Mouse (Mus musculus): ENCODE measurements around the gene Htr1d. TPM values are rescaled to one million over a fixed set of nuclear protein-coding genes. Genes with fewer than 3 reads are reported as not detected.
A peak's percentile ranks its signal among the peaks of the same experiment; 100 is the strongest.

The Htr1d gene
- polyA plus RNA-seq, 1 experiment from 2014 or later, result 0.16 TPM

DNA sequence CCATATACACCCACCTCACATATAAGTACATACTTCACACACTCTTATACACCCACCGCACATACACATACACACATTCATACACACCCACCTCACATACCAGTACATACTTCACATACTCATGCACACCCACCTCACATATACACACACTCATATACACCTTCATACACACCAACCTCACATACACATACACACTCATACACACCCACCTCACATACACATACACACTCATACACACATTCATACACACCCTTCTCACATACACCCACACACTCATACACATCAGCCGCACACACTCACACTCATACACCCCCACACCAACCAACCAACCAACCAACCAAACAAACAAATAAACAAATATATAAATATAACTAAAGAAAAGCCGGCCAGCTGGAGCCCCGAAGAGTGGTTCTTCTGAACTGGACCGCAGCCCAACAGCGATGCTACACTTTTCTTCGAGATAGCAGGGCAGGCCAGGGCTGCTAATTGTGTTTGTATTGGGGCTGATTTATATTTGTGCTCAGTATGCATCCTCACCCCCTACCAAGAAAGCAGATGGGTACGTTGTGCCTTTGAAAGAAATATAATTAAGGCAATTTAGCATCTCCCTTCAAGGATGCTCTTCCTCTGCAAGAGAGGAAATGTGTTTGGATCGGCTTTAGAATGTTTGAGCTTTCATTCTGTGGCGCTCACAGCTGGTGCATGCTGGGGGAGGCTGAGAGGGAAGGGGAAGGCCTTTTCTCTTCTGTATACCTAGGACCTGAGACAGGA lies 11.1 kb upstream of the Htr1d start:
- H3K4me3 ChIP-seq (ENCODE audit: low read depth, low read length), result no peak overlapping the region
- 63% methylated on average over 10 of the region's 10 CpGs for WGBS
- H3K27ac ChIP-seq (ENCODE audit: low read depth, low read length), result no peak overlapping the region
- no peaks in the 10 kb centered on the region for H3K36me3 ChIP-seq (ENCODE audit: control insufficient read depth, insufficient read depth)
- no peaks in the 10 kb centered on the region for H3K9me3 ChIP-seq (ENCODE audit: control insufficient read depth)
- no peaks in the 10 kb centered on the region for H3K4me1 ChIP-seq (replicated peaks; ENCODE audit: control insufficient read depth, insufficient read depth, low read length)
- H3K9ac ChIP-seq (ENCODE audit: low read depth, low read length), result no peak overlapping the region
- no peak overlapping the region for H3K4me2 ChIP-seq (replicated peaks; ENCODE audit: low read depth)
- no peak for TF ChIP-seq CTCF (IDR thresholded peaks at IDR 0.05; ENCODE audit: low read depth)
- ATAC-seq, result no peak
- H3K27me3 ChIP-seq (replicated peaks; ENCODE audit: control insufficient read depth, insufficient read depth, low read length), result no peaks in the 10 kb centered on the region

GRCm38 (mm10) chr4:136415477-136415876 lies 7.8 kb upstream of the Htr1d start:
- Histone ChIP-seq H3K9ac (ENCODE audit: low read depth, low read length) (no peak overlapping the region), H3K9me3 (ENCODE audit: control insufficient read depth) (no peaks in the 10 kb centered on the region), H3K4me2 (replicated peaks; ENCODE audit: low read depth) (no peak overlapping the region), H3K27me3 (replicated peaks; ENCODE audit: control insufficient read depth, insufficient read depth, low read length) (no peaks in the 10 kb centered on the region), H3K4me1 (replicated peaks; ENCODE audit: control insufficient read depth, insufficient read depth, low read length) (no peaks in the 10 kb centered on the region), H3K36me3 (ENCODE audit: control insufficient read depth, insufficient read depth) (no peaks in the 10 kb centered on the region), H3K4me3 (ENCODE audit: low read depth, low read length) (no peak overlapping the region), H3K27ac (ENCODE audit: low read depth, low read length) (no peak overlapping the region)
- no peak for ATAC-seq
- WGBS, result 80% methylated on average over 9 of the region's 9 CpGs
- no peak for TF ChIP-seq CTCF (IDR thresholded peaks at IDR 0.05; ENCODE audit: low read depth)

GRCm38 (mm10) chr4:136418962-136419361 lies 4.4 kb upstream of the Htr1d start:
- Histone ChIP-seq H3K36me3 (ENCODE audit: control insufficient read depth, insufficient read depth) (no peaks in the 10 kb centered on the region), H3K4me2 (replicated peaks; ENCODE audit: low read depth) (no peak overlapping the region), H3K9ac (ENCODE audit: low read depth, low read length) (no peak overlapping the region), H3K27me3 (replicated peaks; ENCODE audit: control insufficient read depth, insufficient read depth, low read length) (no peaks in the 10 kb centered on the region), H3K4me3 (ENCODE audit: low read depth, low read length) (no peak overlapping the region), H3K4me1 (replicated peaks; ENCODE audit: control insufficient read depth, insufficient read depth, low read length) (no peaks in the 10 kb centered on the region), H3K27ac (ENCODE audit: low read depth, low read length) (no peak overlapping the region), H3K9me3 (ENCODE audit: control insufficient read depth) (no peaks in the 10 kb centered on the region)
- no peak for TF ChIP-seq CTCF (IDR thresholded peaks at IDR 0.05; ENCODE audit: low read depth)
- ATAC-seq, result no peak
- WGBS, result 22% methylated on average over 11 of the region's 11 CpGs

GRCm38 (mm10) chr4:136419386-136419785 lies 3.9 kb upstream of the Htr1d start:
- Histone ChIP-seq H3K9ac (ENCODE audit: low read depth, low read length) (no peak overlapping the region), H3K27me3 (replicated peaks; ENCODE audit: control insufficient read depth, insufficient read depth, low read length) (peaks cover 3% of the 10 kb centered on the region; the same call in 1 of the 2 replicates), H3K4me3 (ENCODE audit: low read depth, low read length) (no peak overlapping the region), H3K9me3 (ENCODE audit: control insufficient read depth) (no peaks in the 10 kb centered on the region), H3K27ac (ENCODE audit: low read depth, low read length) (no peak overlapping the region), H3K4me1 (replicated peaks; ENCODE audit: control insufficient read depth, insufficient read depth, low read length) (no peaks in the 10 kb centered on the region; the same call in 1 of the 2 replicates), H3K36me3 (ENCODE audit: control insufficient read depth, insufficient read depth) (no peaks in the 10 kb centered on the region), H3K4me2 (replicated peaks; ENCODE audit: low read depth) (no peak overlapping the region)
- WGBS, result 75% methylated on average over 6 of the region's 6 CpGs
- TF ChIP-seq CTCF (IDR thresholded peaks at IDR 0.05; ENCODE audit: low read depth), result no peak
- no peak for ATAC-seq

GRCm38 (mm10) chr4:136424120-136424999 lies 1.0 kb downstream of the Htr1d start:
- H3K27me3 ChIP-seq (replicated peaks; ENCODE audit: control insufficient read depth, insufficient read depth, low read length), result peaks cover 8% of the 10 kb centered on the region; the same call in 1 of the 2 replicates
- H3K4me2 ChIP-seq (replicated peaks; ENCODE audit: low read depth), result peak overlapping the region; percentile 97
- no peaks in the 10 kb centered on the region for H3K36me3 ChIP-seq (ENCODE audit: control insufficient read depth, insufficient read depth)
- under 1% methylated on average over 62 of the region's 70 CpGs for WGBS
- no peak overlapping the region for H3K27ac ChIP-seq (ENCODE audit: low read depth, low read length)
- TF ChIP-seq CTCF (IDR thresholded peaks at IDR 0.05; ENCODE audit: low read depth), result no peak
- H3K9ac ChIP-seq (ENCODE audit: low read depth, low read length), result peak overlapping the region; percentile 51; the same call in 1 of the 2 replicates
- peak overlapping the region; percentile 52 for H3K4me3 ChIP-seq (ENCODE audit: low read depth, low read length)
- H3K4me1 ChIP-seq (replicated peaks; ENCODE audit: control insufficient read depth, insufficient read depth, low read length), result no peaks in the 10 kb centered on the region; the same call in 1 of the 2 replicates
- ATAC-seq, result peak; percentile 32; the same call in 1 of the 2 replicates
- no peaks in the 10 kb centered on the region for H3K9me3 ChIP-seq (ENCODE audit: control insufficient read depth)

DNA sequence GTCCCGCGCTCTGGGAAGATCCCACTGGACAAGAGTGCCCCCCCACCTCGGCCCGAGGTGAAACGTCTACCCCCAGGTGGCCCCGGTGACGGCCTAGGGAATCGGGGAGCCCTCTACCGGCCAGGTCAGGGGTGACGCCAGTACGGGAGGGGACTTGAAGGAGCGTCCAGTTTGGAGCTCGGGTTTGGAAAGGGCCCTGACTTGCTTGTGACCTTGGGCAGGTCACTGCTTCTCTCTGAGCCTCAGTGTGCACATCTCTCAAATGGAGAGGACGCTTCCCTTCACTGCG lies 1.6 kb downstream of the Htr1d start:
- ATAC-seq, result no peak; the same call in 1 of the 2 replicates
- WGBS, result 4% methylated on average over 15 of the region's 15 CpGs

More for the DNA sequence above, 1.6 kb downstream of the Htr1d start:
- H3K27me3 ChIP-seq (replicated peaks; ENCODE audit: control insufficient read depth, insufficient read depth, low read length), result peaks cover 8% of the 10 kb centered on the region; the same call in 1 of the 2 replicates
- no peaks in the 10 kb centered on the region; the same call in 1 of the 2 replicates for H3K4me1 ChIP-seq (replicated peaks; ENCODE audit: control insufficient read depth, insufficient read depth, low read length)
- H3K4me3 ChIP-seq (ENCODE audit: low read depth, low read length), result peak overlapping the region; percentile 52
- H3K36me3 ChIP-seq (ENCODE audit: control insufficient read depth, insufficient read depth), result no peaks in the 10 kb centered on the region
- H3K27ac ChIP-seq (ENCODE audit: low read depth, low read length), result no peak overlapping the region
- no peaks in the 10 kb centered on the region for H3K9me3 ChIP-seq (ENCODE audit: control insufficient read depth)
- peak overlapping the region; percentile 51; the same call in 1 of the 2 replicates for H3K9ac ChIP-seq (ENCODE audit: low read depth, low read length)
- TF ChIP-seq CTCF (IDR thresholded peaks at IDR 0.05; ENCODE audit: low read depth), result peak; percentile 67
- peak overlapping the region; percentile 97 for H3K4me2 ChIP-seq (replicated peaks; ENCODE audit: low read depth)

Measured in intestine, postnatal 0 days (tissue).